Mouse (Mus musculus) small intestine, adult 2 months (tissue): Measurements from ENCODE around the gene Scn3b.

Experiments
- CTCF ChIP-seq: fragments of 200-500 bp; IDR thresholded peaks from 2 replicates; pipeline ENCODE4 v1.5.1; 2012; ENCODE audit warnings: low read depth, mild to moderate bottlenecking, control low read depth, inconsistent platforms, low read length, moderate library complexity, mixed read lengths; ENCODE audit not compliant: insufficient replicate concordance, insufficient read length; ENCODE audit errors: extremely low read depth
- POLR2A ChIP-seq: fragments of 200-500 bp; IDR thresholded peaks from 2 replicates; pipeline ENCODE4 v1.6.1; 2012; ENCODE audit warnings: low read depth, mild to moderate bottlenecking, control low read depth, inconsistent platforms, low read length, moderate library complexity

GRCm38 (mm10) chr9:40332731-40333648 is 64.0 kb downstream of the Scn3b start:
- no peak for TF ChIP-seq CTCF
- TF ChIP-seq POLR2A = no peak
